Mouse (Mus musculus) limb, embryonic 11.5 days (tissue): ENCODE data around the gene Cnn2. TPM values are rescaled to one million over a fixed set of nuclear protein-coding genes. Genes with fewer than 3 reads are reported as not detected.

ENCODE experiments used
- ATAC-seq: fragments of 200-750 bp; cut with Nextera tagmentation; 2 replicates; pipeline ENCODE4 v1.8.0; 2017; ENCODE audit warnings: low read depth; ENCODE audit not compliant: insufficient number of reproducible peaks, low FRiP score, low TSS enrichment
- DNase-seq: peaks from one replicate; pipeline ENCODE4 v3.0.0-alpha.2; 2015; ENCODE audit warnings: low spot score
- H3K27ac ChIP-seq: fragments of 300-500 bp; sonication (generic); replicated peaks from 2 replicates; pipeline ENCODE4 v1.5.1; 2014; ENCODE audit warnings: low read depth, mild to moderate bottlenecking, low read length
- H3K27me3 ChIP-seq: fragments of 300-500 bp; sonication (generic); 2 replicates; pipeline ENCODE4 v1.6.1; 2014; ENCODE audit warnings: mild to moderate bottlenecking, low read length, mixed read lengths; ENCODE audit not compliant: control insufficient read depth, insufficient read depth
- H3K36me3 ChIP-seq: fragments of 300-500 bp; sonication (generic); 2 replicates; pipeline ENCODE4 v1.6.1; 2014; ENCODE audit warnings: mild to moderate bottlenecking, low read length, moderate library complexity, mixed read lengths; ENCODE audit not compliant: control insufficient read depth, insufficient read depth
- H3K4me1 ChIP-seq: fragments of 300-500 bp; sonication (generic); 2 replicates; pipeline ENCODE4 v1.6.1; 2014; ENCODE audit warnings: low read length, mixed read lengths; ENCODE audit not compliant: control insufficient read depth, insufficient read depth
- H3K4me2 ChIP-seq: fragments of 300-500 bp; sonication (generic); 2 replicates; pipeline ENCODE4 v1.6.1; 2014; ENCODE audit warnings: low read depth, mild to moderate bottlenecking, moderate library complexity; ENCODE audit not compliant: severe bottlenecking
- H3K4me3 ChIP-seq: fragments of 300-500 bp; sonication (generic); 2 replicates; pipeline ENCODE4 v1.5.1; 2014; ENCODE audit warnings: low read depth, low read length
- H3K9ac ChIP-seq: fragments of 300-500 bp; sonication (generic); 2 replicates; pipeline ENCODE4 v1.6.1; 2014; ENCODE audit warnings: mild to moderate bottlenecking, low read length
- H3K9me3 ChIP-seq: fragments of 300-500 bp; sonication (generic); 2 replicates; pipeline ENCODE4 v1.6.1; 2016; ENCODE audit warnings: low read length; ENCODE audit not compliant: control insufficient read depth
- WGBS: fragments of 180-500 bp; shearing (Covaris S2); extraction: QIAGEN DNeasy Blood & Tissue Kit; methylation state at CpG from one replicate; pipeline ENCODE4 v1.1.7; 2014; 5-methylcytosine and 5-hydroxymethylcytosine counted together
- polyA plus RNA-seq: library from polyadenylated mRNA; unstranded; fragments of >200 nt; fragmentation: Nextera tagmentation; extraction: Ambion mirVana; gene quantifications from 2 replicates; pipeline ENCODE4 v1.2.1, GENCODE M21; 2014

Cnn2 gene
- polyA plus RNA-seq = 250 and 255 TPM in 2 replicates

- Histone ChIP-seq H3K27me3 (no peaks in the 10 kb centered on the region), H3K4me3 (peak within 1 kb of the TSS; percentile 62), H3K4me2 (peak within 1 kb of the TSS; percentile 54), H3K9me3 (no peaks in the 10 kb centered on the region; the same call in 1 of the 2 replicates), H3K4me1 (peaks cover 38% of the 10 kb centered on the region), H3K36me3 (peaks cover 21% of the 10 kb centered on the region; the same call in 1 of the 2 replicates), H3K27ac (peak within 1 kb of the TSS; percentile 65), H3K9ac (peak within 1 kb of the TSS; percentile 73)
- under 1% methylated on average over 58 of the region's 59 CpGs for WGBS
- ATAC-seq (0 out of 2 replicates have a peak, but pooled peaks have one; percentile 5), DNase-seq (peak; percentile 81)
These were observed at the start of gene Cnn2 for GRCm38 (mm10) chr10:79988506-79989271. Cnn2 (plus strand) TSS chr10:79988584.

- Histone ChIP-seq H3K9me3 (no peaks in the 10 kb centered on the region), H3K4me2 (0 out of 2 replicates have a peak overlapping the region, but pooled peaks have one; percentile 13), H3K4me1 (peaks cover 36% of the 10 kb centered on the region), H3K36me3 (peaks cover 10% of the 10 kb centered on the region), H3K27ac (no peak overlapping the region), H3K27me3 (no peaks in the 10 kb centered on the region), H3K4me3 (no peak overlapping the region), H3K9ac (no peak overlapping the region)
- DNase-seq (no peak), ATAC-seq (no peak)
- WGBS = 55% methylated on average over 7 of the region's 7 CpGs
These were observed 47.6 kb upstream of the Cnn2 start for GRCm38 (mm10) chr10:79940749-79941148.

- H3K27ac ChIP-seq = no peak overlapping the region
- no peaks in the 10 kb centered on the region for H3K27me3 ChIP-seq
- H3K4me1 ChIP-seq = peaks cover 50% of the 10 kb centered on the region
- no peaks in the 10 kb centered on the region for H3K9me3 ChIP-seq
- H3K9ac ChIP-seq = no peak overlapping the region
- DNase-seq = no peak
- WGBS = 83% methylated on average over 1 of the region's 1 CpGs
- H3K4me2 ChIP-seq = no peak overlapping the region
- no peak overlapping the region for H3K4me3 ChIP-seq
- no peak for ATAC-seq
- H3K36me3 ChIP-seq = peaks cover 4% of the 10 kb centered on the region
These were observed 45.4 kb upstream of the Cnn2 start for GRCm38 (mm10) chr10:79942988-79943387.

- Histone ChIP-seq H3K27ac (peak overlapping the region; percentile 52; the same call in 1 of the 2 replicates), H3K9ac (no peak overlapping the region), H3K27me3 (no peaks in the 10 kb centered on the region), H3K36me3 (peaks cover 4% of the 10 kb centered on the region), H3K4me1 (peaks cover 47% of the 10 kb centered on the region), H3K9me3 (no peaks in the 10 kb centered on the region), H3K4me3 (no peak overlapping the region), H3K4me2 (no peak overlapping the region)
- WGBS = 59% methylated on average over 9 of the region's 9 CpGs
- DNase-seq (no peak), ATAC-seq (no peak)
These were observed 44.9 kb upstream of the Cnn2 start for GRCm38 (mm10) chr10:79943471-79943901.

GRCm38 (mm10) chr10:79945507-79946234, 42.7 kb upstream of the Cnn2 start:
- ATAC-seq (no peak), DNase-seq (peak; percentile 76)
- Histone ChIP-seq H3K9me3 (no peaks in the 10 kb centered on the region), H3K4me3 (no peak overlapping the region), H3K9ac (peak overlapping the region; percentile 41; the same call in 1 of the 2 replicates), H3K27ac (peak overlapping the region; percentile 85), H3K36me3 (peaks cover 10% of the 10 kb centered on the region), H3K27me3 (no peaks in the 10 kb centered on the region), H3K4me1 (peaks cover 43% of the 10 kb centered on the region), H3K4me2 (peak overlapping the region; percentile 16; the same call in 1 of the 2 replicates)
- WGBS = 14% methylated on average over 16 of the region's 16 CpGs

DNA sequence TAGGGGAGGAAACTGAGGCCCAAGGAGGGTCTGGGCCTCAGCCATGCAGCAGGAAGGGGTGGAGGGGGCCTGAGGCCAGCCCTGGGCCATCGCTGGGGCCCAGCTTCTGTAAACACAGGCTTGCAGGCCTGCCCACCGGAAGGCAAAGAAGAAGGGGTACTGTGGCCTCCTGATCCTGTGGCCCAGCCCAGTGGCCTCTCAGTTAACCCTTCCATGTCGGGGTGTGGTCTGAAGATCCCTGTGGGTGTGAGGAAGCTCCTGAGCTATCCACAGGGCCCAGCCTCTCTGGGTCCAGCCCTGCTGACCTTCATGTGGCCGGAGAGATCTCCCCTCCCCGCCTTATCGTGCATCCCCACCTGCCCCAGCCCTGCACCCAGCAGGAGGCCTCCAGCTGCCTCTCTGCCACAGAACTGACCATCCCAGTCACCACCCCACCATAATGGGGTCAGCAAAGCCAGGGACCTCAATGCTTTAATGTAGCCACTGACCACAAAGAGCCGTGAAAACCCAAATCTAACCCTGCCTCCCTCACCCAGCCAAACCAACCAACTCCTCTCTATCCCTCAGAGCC, 41.5 kb upstream of the Cnn2 start:
- Histone ChIP-seq H3K9ac (peak overlapping the region; percentile 47; the same call in 1 of the 2 replicates), H3K9me3 (no peaks in the 10 kb centered on the region), H3K4me2 (peak overlapping the region; percentile 17; the same call in 1 of the 2 replicates), H3K4me1 (peaks cover 41% of the 10 kb centered on the region), H3K36me3 (peaks cover 16% of the 10 kb centered on the region), H3K27me3 (no peaks in the 10 kb centered on the region), H3K27ac (peak overlapping the region; percentile 85), H3K4me3 (no peak overlapping the region)
- WGBS = 10% methylated on average over 7 of the region's 7 CpGs
- peak; percentile 31; the same call in 1 of the 2 replicates for ATAC-seq
- DNase-seq = no peak

- Histone ChIP-seq H3K9me3 (no peaks in the 10 kb centered on the region), H3K27me3 (no peaks in the 10 kb centered on the region), H3K4me3 (no peak overlapping the region), H3K36me3 (peaks cover 15% of the 10 kb centered on the region), H3K4me1 (peaks cover 41% of the 10 kb centered on the region), H3K27ac (no peak overlapping the region), H3K4me2 (no peak overlapping the region), H3K9ac (no peak overlapping the region)
- WGBS = 72% methylated on average over 6 of the region's 6 CpGs
- DNase-seq (no peak), ATAC-seq (no peak)
These were observed 40.9 kb upstream of the Cnn2 start for GRCm38 (mm10) chr10:79947502-79947901.

DNA sequence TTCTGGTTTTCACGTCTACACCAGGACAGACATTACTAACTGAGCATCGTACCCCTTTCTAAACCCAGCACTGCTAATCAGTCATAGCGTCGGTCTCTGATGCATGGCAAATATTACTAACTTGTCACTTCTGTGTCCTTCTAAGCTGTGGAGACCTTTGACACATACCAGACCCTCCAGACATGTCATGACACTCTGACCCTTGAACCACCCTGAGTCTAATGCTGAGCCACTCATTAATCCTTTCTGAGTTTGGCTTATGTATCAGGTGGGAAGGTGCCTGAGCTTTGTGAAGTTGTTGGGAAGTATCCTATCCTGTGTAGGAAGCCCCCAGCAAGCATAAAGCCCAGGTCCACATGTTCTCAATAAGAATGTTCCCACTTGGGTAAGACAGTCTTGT, 38.5 kb upstream of the Cnn2 start:
- DNase-seq (no peak), ATAC-seq (no peak)
- WGBS = 85% methylated on average over 4 of the region's 4 CpGs
- Histone ChIP-seq H3K27me3 (no peaks in the 10 kb centered on the region), H3K4me2 (no peak overlapping the region), H3K4me1 (peaks cover 23% of the 10 kb centered on the region), H3K4me3 (no peak overlapping the region), H3K27ac (no peak overlapping the region), H3K9ac (no peak overlapping the region), H3K36me3 (peaks cover 17% of the 10 kb centered on the region), H3K9me3 (no peaks in the 10 kb centered on the region)
